Mouse (Mus musculus): ENCODE results near the gene Fgfr2. TPM values are rescaled to one million over a fixed set of nuclear protein-coding genes. Genes with fewer than 3 reads are reported as not detected.

The Fgfr2 gene
- polyA plus RNA-seq, 1 experiment from 2014 or later: 137 TPM

DNA sequence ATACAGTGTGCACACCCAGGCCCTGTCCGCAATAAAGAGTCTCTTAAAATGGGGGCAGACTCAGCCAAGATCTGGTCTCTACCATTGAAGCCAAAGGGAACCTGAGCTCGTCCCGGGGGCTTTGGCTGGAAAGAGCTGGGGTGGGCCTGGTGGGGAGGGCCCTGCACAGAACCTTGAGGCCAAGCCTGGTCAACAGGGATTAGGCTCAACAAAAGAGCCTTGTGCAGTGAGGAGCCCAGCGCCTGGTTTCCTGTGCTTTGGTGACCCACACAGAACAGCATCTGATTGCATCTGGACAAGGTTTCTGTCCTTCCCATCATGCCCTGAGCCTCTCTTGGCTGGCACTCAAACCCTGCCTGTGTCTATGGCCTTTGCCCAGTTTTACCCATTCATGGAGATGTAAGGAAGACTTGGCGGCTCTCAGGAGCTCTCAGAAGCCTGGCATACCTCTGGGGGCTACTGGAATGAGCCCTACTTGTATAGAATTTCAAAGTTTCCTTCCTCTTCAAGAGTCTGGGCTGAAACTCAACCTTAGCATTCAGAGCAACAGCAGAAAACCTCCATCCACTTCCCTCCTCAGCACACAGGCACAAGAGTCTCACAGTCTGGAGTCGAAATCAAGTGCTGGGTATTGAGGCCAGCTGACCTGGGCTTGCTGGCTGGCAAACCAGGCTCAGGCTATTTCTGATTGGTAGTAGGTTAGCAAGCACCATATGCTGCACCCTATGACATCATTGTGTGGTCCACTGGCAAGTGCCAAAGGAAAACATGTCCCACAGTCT lies 911.0 kb downstream of the Fgfr2 start:
- H3K27ac ChIP-seq (replicated peaks): no peak overlapping the region; the same call in 1 of the 2 replicates
- H3K9ac ChIP-seq: no peak overlapping the region
- H3K4me2 ChIP-seq (replicated peaks): no peak overlapping the region
- H3K4me3 ChIP-seq (replicated peaks): no peak overlapping the region
- ATAC-seq (ENCODE audit: insufficient number of reproducible peaks, low FRiP score, low TSS enrichment, low read depth): peak; percentile 58; the same call in 1 of the 2 replicates
- H3K9me3 ChIP-seq (replicated peaks): no peaks in the 10 kb centered on the region
- WGBS: 65% methylated on average over 6 of the region's 6 CpGs
- H3K4me1 ChIP-seq: peaks cover 9% of the 10 kb centered on the region; the same call in 1 of the 2 replicates
- no peaks in the 10 kb centered on the region for H3K36me3 ChIP-seq
- H3K27me3 ChIP-seq: no peaks in the 10 kb centered on the region

DNA sequence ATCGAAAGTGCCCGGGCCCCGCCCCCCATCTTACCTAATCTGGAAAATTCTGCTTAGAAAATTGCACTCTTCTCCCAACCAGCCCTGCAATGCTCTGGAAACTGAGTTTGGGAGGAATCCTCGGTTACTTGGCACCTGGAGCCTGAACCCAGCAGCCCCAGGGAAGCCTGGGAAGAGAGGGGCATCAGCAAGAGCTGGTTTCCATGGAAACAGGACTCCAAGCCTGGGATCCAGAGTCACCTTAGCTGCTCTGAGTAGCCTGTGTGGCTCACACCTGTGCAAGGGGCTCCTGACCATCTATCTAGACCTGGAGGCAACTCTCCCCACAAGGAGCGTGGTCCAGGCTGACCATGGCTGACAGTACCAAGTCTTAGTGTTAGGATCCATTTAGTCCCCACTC lies 912.5 kb downstream of the Fgfr2 start:
- no peak overlapping the region for H3K4me3 ChIP-seq (replicated peaks)
- no peaks in the 10 kb centered on the region for H3K36me3 ChIP-seq
- no peak overlapping the region for H3K27ac ChIP-seq (replicated peaks)
- no peaks in the 10 kb centered on the region for H3K27me3 ChIP-seq
- no peak overlapping the region for H3K9ac ChIP-seq
- 79% methylated on average over 5 of the region's 5 CpGs for WGBS
- no peak for ATAC-seq (ENCODE audit: insufficient number of reproducible peaks, low FRiP score, low TSS enrichment, low read depth)
- H3K4me2 ChIP-seq (replicated peaks): no peak overlapping the region
- no peaks in the 10 kb centered on the region for H3K9me3 ChIP-seq (replicated peaks)
- peaks cover 9% of the 10 kb centered on the region; the same call in 1 of the 2 replicates for H3K4me1 ChIP-seq

DNA sequence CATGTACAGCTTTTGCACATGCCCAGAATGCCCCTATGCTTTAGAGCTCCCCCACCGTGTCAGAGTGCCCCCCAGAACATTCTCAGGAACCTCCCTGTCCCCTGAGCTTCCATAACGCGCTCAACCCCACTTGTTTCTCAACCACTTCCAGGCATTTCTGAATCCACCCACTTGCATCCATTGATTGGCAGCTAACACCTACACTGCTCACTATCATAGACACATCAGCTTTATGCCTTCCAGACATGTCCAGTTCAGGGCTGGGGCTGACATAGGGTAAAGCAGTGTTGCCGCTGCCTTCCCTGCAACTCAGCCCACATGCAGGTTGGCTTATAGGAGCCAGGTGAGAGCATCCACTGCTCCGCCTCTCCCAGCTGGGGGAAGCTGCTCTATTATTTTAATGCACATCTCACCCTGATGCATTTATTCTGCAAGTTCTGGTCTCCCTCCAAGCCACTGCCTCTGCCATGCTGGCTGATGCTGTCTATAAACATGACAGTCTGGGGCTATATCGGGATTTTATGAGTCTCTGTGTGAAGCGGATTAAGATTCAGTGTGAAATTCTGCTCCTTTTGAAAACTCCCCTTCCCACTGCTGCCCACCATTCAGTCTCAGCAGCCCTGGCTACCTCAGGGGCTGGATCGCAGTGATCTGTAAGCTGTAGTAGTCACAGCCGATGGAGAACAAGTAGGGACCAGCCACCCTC lies 914.1 kb downstream of the Fgfr2 start:
- no peaks in the 10 kb centered on the region for H3K27me3 ChIP-seq
- no peaks in the 10 kb centered on the region for H3K36me3 ChIP-seq
- no peak overlapping the region for H3K9ac ChIP-seq
- ATAC-seq (ENCODE audit: insufficient number of reproducible peaks, low FRiP score, low TSS enrichment, low read depth): no peak
- H3K9me3 ChIP-seq (replicated peaks): no peaks in the 10 kb centered on the region
- H3K27ac ChIP-seq (replicated peaks): no peak overlapping the region
- H3K4me2 ChIP-seq (replicated peaks): no peak overlapping the region
- WGBS: 71% methylated on average over 9 of the region's 9 CpGs
- no peak overlapping the region for H3K4me3 ChIP-seq (replicated peaks)
- peaks cover 15% of the 10 kb centered on the region for H3K4me1 ChIP-seq

DNA sequence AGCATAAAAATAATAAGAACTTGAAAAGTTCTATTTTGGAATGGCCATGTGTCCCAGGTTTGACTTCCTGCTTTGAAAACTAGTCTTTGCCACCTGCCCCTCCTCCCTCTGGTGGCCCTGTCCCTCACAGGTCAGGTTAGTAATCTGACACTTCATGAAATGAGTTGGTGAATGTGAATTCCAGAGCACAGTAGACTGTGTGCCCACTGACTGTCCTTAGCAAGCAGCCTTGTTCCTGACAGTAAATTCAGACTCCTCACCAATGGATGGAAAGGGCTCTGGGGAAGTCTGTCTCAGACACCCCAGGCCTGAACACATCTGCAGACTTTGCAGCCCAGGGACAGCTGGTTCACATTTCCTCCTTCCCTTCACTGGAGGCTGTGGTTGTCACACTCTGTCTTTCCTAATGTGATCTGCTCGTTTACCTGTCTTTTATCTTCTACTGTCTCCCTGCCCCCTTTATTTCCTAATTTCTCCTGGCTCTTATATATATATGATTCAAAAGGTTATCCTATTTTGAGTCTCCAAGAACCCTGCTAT lies 919.0 kb downstream of the Fgfr2 start:
- Histone ChIP-seq H3K4me2 (replicated peaks) (0 out of 2 replicates have a peak overlapping the region, but pooled peaks have one; percentile 4), H3K27ac (replicated peaks) (0 out of 2 replicates have a peak overlapping the region, but pooled peaks have one; percentile 22)
- peak; percentile 73; the same call in 1 of the 2 replicates for ATAC-seq (ENCODE audit: insufficient number of reproducible peaks, low FRiP score, low TSS enrichment, low read depth)

DNA sequence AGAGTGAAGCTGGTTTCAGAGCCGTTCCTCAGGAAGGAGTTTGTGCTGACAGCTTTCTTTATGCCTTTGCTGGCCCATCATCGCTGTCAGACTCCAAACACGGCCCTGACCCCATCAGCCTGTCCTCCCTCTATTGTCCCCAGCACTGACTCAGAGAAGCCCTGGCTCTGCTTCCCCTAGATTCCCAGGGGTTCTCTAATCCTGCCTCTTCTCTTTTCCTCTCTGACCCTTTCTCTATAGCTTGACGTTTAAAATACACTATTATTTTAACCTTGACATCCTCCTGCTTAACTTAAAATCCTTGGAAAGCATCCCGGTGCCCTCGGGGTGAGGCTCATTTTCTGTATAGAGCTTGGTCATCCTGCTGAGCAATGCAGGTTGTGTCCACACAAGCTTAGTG lies 923.5 kb downstream of the Fgfr2 start:
- Histone ChIP-seq H3K4me2 (replicated peaks) (no peak overlapping the region), H3K4me1 (peaks cover 11% of the 10 kb centered on the region), H3K9ac (no peak overlapping the region), H3K27ac (replicated peaks) (no peak overlapping the region), H3K36me3 (no peaks in the 10 kb centered on the region), H3K27me3 (no peaks in the 10 kb centered on the region), H3K4me3 (replicated peaks) (no peak overlapping the region), H3K9me3 (replicated peaks) (no peaks in the 10 kb centered on the region)
- no peak for ATAC-seq (ENCODE audit: insufficient number of reproducible peaks, low FRiP score, low TSS enrichment, low read depth)
- WGBS: 46% methylated on average over 6 of the region's 6 CpGs

More for the DNA sequence above, 919.0 kb downstream of the Fgfr2 start:
- Histone ChIP-seq H3K27me3 (no peaks in the 10 kb centered on the region), H3K4me1 (peaks cover 12% of the 10 kb centered on the region), H3K9me3 (replicated peaks) (no peaks in the 10 kb centered on the region), H3K36me3 (no peaks in the 10 kb centered on the region), H3K9ac (no peak overlapping the region), H3K4me3 (replicated peaks) (no peak overlapping the region)
- 4% methylated on average over 1 of the region's 1 CpGs for WGBS

DNA sequence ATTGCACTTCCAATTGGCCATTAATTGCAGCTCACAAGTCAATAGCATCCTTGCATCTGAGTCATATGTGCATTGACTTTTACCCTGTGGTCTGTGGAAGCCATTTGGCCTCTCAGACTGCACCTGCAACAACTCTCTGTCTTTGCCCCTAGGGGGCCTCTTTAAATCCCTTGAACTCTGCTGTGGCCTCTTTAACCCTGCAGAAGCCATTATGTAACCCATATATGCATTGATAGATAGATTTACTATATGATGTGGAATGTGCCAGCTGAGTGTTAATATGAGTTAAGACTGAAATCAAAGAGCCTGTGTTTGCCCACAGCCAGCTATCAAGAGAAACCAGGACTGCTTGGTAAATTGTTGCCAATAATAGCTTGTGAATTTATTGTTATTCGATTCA lies 924.3 kb downstream of the Fgfr2 start:
- H3K4me1 ChIP-seq: 0 out of 2 replicates have a peak, but pooled peaks cover 3% of the 10 kb centered on the region
- no peaks in the 10 kb centered on the region for H3K9me3 ChIP-seq (replicated peaks)
- no peak overlapping the region for H3K27ac ChIP-seq (replicated peaks)
- H3K4me2 ChIP-seq (replicated peaks): no peak overlapping the region
- no peak overlapping the region for H3K9ac ChIP-seq
- H3K27me3 ChIP-seq: no peaks in the 10 kb centered on the region
- WGBS: 89% methylated on average over 1 of the region's 1 CpGs
- ATAC-seq (ENCODE audit: insufficient number of reproducible peaks, low FRiP score, low TSS enrichment, low read depth): no peak
- H3K4me3 ChIP-seq (replicated peaks): no peak overlapping the region
- H3K36me3 ChIP-seq: no peaks in the 10 kb centered on the region

DNA sequence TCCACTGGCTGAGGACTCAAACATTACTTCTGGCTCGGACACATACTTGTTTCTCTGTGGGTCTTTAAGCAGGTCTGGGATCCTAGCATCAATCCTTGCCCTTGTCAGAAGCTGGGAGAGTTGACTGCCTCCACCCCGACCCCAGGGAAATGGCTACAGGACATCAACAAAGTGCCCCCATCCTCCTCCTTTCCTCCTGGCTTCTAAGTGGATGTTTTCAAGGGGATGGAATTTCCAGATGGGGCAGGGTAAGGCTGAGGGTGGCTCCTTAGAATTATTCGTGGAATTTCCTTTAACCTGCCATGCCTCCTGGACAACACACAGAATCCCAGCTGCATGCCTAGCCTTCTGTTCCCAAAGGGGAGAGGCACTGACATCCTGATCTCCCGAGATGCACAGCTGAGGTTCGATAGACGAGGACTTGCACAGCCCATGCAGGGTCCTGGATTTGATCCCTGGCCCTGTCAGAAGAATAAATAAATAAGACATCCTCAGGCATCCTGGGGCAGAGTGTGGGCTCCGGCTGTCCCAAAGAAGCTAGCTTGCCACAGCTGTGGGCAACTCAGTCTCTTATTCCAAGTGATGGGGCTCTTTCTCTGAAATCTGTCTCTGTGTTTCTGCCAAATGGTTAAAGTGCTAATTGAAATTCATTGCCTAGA lies 925.2 kb downstream of the Fgfr2 start:
- WGBS: 30% methylated on average over 7 of the region's 7 CpGs

DNA sequence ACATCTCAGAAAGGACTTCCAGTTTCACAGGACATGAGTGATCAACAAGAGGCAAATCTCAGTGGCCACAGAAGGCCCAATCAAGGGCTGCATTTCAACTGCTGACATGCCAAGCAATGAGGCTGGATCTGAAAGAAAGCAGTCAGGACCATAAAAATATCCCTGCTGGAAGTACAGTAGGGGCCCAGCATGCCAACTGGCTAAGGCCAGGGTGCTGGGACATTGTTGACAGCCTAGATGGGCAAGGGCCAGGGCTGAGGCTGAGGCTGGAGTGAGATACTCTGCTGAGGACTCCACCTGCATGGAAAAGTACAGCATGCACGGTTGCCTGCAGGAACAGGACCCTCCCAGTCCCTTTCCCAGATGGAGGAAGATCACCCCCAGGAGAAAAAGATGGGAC lies 926.6 kb downstream of the Fgfr2 start:
- 86% methylated on average over 1 of the region's 1 CpGs for WGBS
- no peak overlapping the region for H3K4me3 ChIP-seq (replicated peaks)
- H3K9me3 ChIP-seq (replicated peaks): no peaks in the 10 kb centered on the region
- no peaks in the 10 kb centered on the region for H3K36me3 ChIP-seq
- H3K4me1 ChIP-seq: 0 out of 2 replicates have a peak, but pooled peaks cover 3% of the 10 kb centered on the region
- H3K27me3 ChIP-seq: no peaks in the 10 kb centered on the region
- H3K9ac ChIP-seq: no peak overlapping the region
- ATAC-seq (ENCODE audit: insufficient number of reproducible peaks, low FRiP score, low TSS enrichment, low read depth): no peak
- no peak overlapping the region for H3K4me2 ChIP-seq (replicated peaks)
- H3K27ac ChIP-seq (replicated peaks): no peak overlapping the region

More for the DNA sequence above, 925.2 kb downstream of the Fgfr2 start:
- H3K27me3 ChIP-seq: no peaks in the 10 kb centered on the region
- no peaks in the 10 kb centered on the region for H3K36me3 ChIP-seq
- 0 out of 2 replicates have a peak, but pooled peaks cover 3% of the 10 kb centered on the region for H3K4me1 ChIP-seq
- no peak overlapping the region for H3K27ac ChIP-seq (replicated peaks)
- no peak overlapping the region for H3K4me3 ChIP-seq (replicated peaks)
- H3K9me3 ChIP-seq (replicated peaks): no peaks in the 10 kb centered on the region
- ATAC-seq (ENCODE audit: insufficient number of reproducible peaks, low FRiP score, low TSS enrichment, low read depth): no peak
- no peak overlapping the region for H3K9ac ChIP-seq
- H3K4me2 ChIP-seq (replicated peaks): no peak overlapping the region

DNA sequence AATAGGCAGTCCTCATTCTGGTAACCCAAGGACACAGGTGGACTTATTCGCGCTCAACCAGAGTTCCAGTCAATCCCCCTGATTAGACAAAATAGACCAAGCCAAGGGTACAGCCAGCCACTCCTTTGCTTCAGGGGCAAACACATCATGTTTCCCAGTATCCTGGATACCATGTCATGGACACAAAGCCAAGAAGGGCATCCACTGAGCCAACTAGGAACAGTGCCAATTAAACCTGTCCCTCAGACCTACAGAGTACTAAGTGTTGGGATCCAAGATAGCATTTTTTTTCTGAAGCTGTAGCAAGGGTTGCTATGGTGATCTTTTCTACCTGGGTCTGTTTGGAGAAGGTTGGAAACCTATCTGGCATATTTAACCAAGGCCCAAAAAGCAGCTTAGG lies 929.5 kb downstream of the Fgfr2 start:
- no peaks in the 10 kb centered on the region; the same call in 1 of the 2 replicates for H3K27me3 ChIP-seq
- H3K27ac ChIP-seq (replicated peaks): no peak overlapping the region
- no peak overlapping the region for H3K9ac ChIP-seq
- no peaks in the 10 kb centered on the region for H3K36me3 ChIP-seq
- ATAC-seq (ENCODE audit: insufficient number of reproducible peaks, low FRiP score, low TSS enrichment, low read depth): no peak
- no peak overlapping the region for H3K4me2 ChIP-seq (replicated peaks)
- WGBS: 89% methylated on average over 2 of the region's 2 CpGs
- H3K4me1 ChIP-seq: no peaks in the 10 kb centered on the region
- no peak overlapping the region for H3K4me3 ChIP-seq (replicated peaks)
- no peaks in the 10 kb centered on the region for H3K9me3 ChIP-seq (replicated peaks)

DNA sequence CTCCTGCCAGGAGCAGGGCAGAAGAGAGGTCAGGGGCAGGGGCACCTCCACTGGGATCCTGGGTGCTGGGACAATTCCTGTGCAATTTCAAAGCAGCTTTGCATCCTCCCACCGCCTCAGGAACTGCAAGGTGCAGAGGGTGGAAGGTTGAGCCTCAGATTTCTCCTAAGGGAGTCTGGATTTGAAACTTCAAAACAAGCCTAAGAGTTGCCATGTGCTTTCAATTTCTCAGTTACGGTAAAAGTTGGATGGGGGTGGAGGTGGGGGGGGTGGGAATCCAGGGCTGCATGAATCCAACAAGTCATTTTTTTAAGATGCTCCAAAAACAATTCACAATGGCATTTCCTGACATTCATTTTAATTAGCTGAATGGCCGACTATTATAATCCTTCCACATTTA lies 935.7 kb downstream of the Fgfr2 start:
- no peaks in the 10 kb centered on the region; the same call in 1 of the 2 replicates for H3K27me3 ChIP-seq
- no peaks in the 10 kb centered on the region for H3K9me3 ChIP-seq (replicated peaks)
- ATAC-seq (ENCODE audit: insufficient number of reproducible peaks, low FRiP score, low TSS enrichment, low read depth): no peak
- H3K9ac ChIP-seq: no peak overlapping the region
- peaks cover 12% of the 10 kb centered on the region for H3K4me1 ChIP-seq
- H3K27ac ChIP-seq (replicated peaks): no peak overlapping the region
- no peaks in the 10 kb centered on the region for H3K36me3 ChIP-seq
- H3K4me2 ChIP-seq (replicated peaks): no peak overlapping the region
- H3K4me3 ChIP-seq (replicated peaks): no peak overlapping the region
- 15% methylated on average over 3 of the region's 3 CpGs for WGBS

DNA sequence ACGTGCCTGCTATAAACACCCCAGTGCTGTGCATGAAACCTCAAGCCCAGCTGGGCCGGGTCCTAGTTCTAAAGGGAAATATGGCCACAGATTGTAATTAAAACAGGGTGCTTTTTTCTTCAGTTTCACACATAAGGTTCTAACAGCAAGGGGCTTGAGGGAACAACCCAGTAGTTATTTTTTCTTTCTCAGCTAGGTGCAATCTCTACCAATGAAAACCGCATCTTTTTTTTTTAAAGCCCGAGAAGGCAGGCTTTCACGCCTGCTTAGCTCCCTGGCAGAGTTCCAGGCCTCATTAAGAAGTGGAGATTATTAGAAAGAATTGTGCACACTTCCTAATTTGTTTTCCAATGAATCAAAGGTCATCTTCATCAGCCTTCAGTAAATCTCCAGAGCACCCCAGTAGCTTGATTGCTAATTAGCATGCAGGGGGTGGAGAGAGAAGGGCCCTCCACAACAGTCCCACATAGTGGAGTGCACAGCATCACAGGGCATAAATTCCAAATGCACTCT lies 939.2 kb downstream of the Fgfr2 start:
- H3K27me3 ChIP-seq: no peaks in the 10 kb centered on the region
- peaks cover 12% of the 10 kb centered on the region for H3K4me1 ChIP-seq
- H3K27ac ChIP-seq (replicated peaks): no peak overlapping the region
- no peaks in the 10 kb centered on the region for H3K9me3 ChIP-seq (replicated peaks)
- no peak for ATAC-seq (ENCODE audit: insufficient number of reproducible peaks, low FRiP score, low TSS enrichment, low read depth)
- 44% methylated on average over 5 of the region's 5 CpGs for WGBS
- H3K4me3 ChIP-seq (replicated peaks): no peak overlapping the region
- H3K36me3 ChIP-seq: no peaks in the 10 kb centered on the region
- H3K4me2 ChIP-seq (replicated peaks): no peak overlapping the region
- no peak overlapping the region for H3K9ac ChIP-seq

Data from embryonic facial prominence, embryonic 15.5 days (tissue).